Mouse (Mus musculus) hindbrain, embryonic 15.5 days (tissue): ENCODE results near the gene Irx4. TPM values are rescaled to one million over a fixed set of nuclear protein-coding genes. Genes with fewer than 3 reads are reported as not detected.

Source experiments
- ATAC-seq: fragments of 200-750 bp; cut with Nextera tagmentation; 2 replicates; pipeline ENCODE4 v1.8.0; 2017; ENCODE audit warnings: low read depth, moderate number of reproducible peaks, moderate TSS enrichment; ENCODE audit not compliant: low FRiP score
- H3K27ac ChIP-seq: fragments of 300-500 bp; sonication (generic); replicated peaks from 2 replicates; pipeline ENCODE4 v1.5.1; 2015; ENCODE audit warnings: mild to moderate bottlenecking, inconsistent platforms
- H3K27me3 ChIP-seq: fragments of 300-500 bp; sonication (generic); 2 replicates; pipeline ENCODE4 v1.6.1; 2015; ENCODE audit warnings: control low read depth, inconsistent platforms
- H3K36me3 ChIP-seq: fragments of 300-500 bp; sonication (generic); 2 replicates; pipeline ENCODE4 v1.6.1; 2015; ENCODE audit warnings: control low read depth, inconsistent platforms
- H3K4me1 ChIP-seq: fragments of 300-500 bp; sonication (generic); replicated peaks from 2 replicates; pipeline ENCODE4 v1.6.1; 2015; ENCODE audit warnings: control low read depth, inconsistent platforms
- H3K4me2 ChIP-seq: fragments of 300-500 bp; sonication (generic); 2 replicates; pipeline ENCODE4 v1.6.1; 2015; ENCODE audit warnings: moderate library complexity, mild to moderate bottlenecking, inconsistent platforms
- H3K4me3 ChIP-seq: fragments of 300-500 bp; sonication (generic); 2 replicates; pipeline ENCODE4 v1.5.1; 2015; ENCODE audit warnings: mild to moderate bottlenecking, inconsistent platforms
- H3K9ac ChIP-seq: fragments of 300-500 bp; sonication (generic); 2 replicates; pipeline ENCODE4 v1.6.1; 2015; ENCODE audit warnings: inconsistent platforms
- H3K9me3 ChIP-seq: fragments of 300-500 bp; sonication (generic); 2 replicates; pipeline ENCODE4 v1.6.1; 2016; ENCODE audit warnings: control low read depth, inconsistent platforms
- WGBS: fragments of 180-500 bp; shearing (Covaris S2); methylation state at CpG from one replicate; pipeline ENCODE4 v1.1.7; 2015; 5-methylcytosine and 5-hydroxymethylcytosine counted together
- polyA plus RNA-seq: library from polyadenylated mRNA; unstranded; fragments of >200 nt; fragmentation: Nextera tagmentation; extraction: Ambion mirVana; gene quantifications from 2 replicates; pipeline ENCODE4 v1.2.1, GENCODE M21; 2015

Gene Irx4
- polyA plus RNA-seq, 1 experiment from 2014 or later = 5.7 TPM

GRCm38 (mm10) chr13:73271336-73272242, 11.3 kb downstream of the Irx4 start:
- no peaks in the 10 kb centered on the region for H3K36me3 ChIP-seq
- peak overlapping the region; percentile 64 for H3K4me2 ChIP-seq
- peak overlapping the region; percentile 28 for H3K4me3 ChIP-seq
- no peaks in the 10 kb centered on the region for H3K9me3 ChIP-seq
- WGBS = under 1% methylated on average over 53 of the region's 53 CpGs
- H3K9ac ChIP-seq = no peak overlapping the region
- no peak overlapping the region for H3K27ac ChIP-seq
- peaks cover 78% of the 10 kb centered on the region for H3K27me3 ChIP-seq
- 0 out of 2 replicates have a peak, but pooled peaks have one; percentile 20 for ATAC-seq
- H3K4me1 ChIP-seq = peaks cover 27% of the 10 kb centered on the region

GRCm38 (mm10) chr13:73272794-73273282, 12.6 kb downstream of the Irx4 start:
- ATAC-seq = no peak
- peaks cover 67% of the 10 kb centered on the region for H3K27me3 ChIP-seq
- H3K4me3 ChIP-seq = no peak overlapping the region
- peaks cover 27% of the 10 kb centered on the region for H3K4me1 ChIP-seq
- no peaks in the 10 kb centered on the region for H3K9me3 ChIP-seq
- H3K4me2 ChIP-seq = no peak overlapping the region
- no peak overlapping the region for H3K27ac ChIP-seq
- no peaks in the 10 kb centered on the region for H3K36me3 ChIP-seq
- no peak overlapping the region for H3K9ac ChIP-seq

- H3K27ac ChIP-seq = no peak overlapping the region
- peaks cover 63% of the 10 kb centered on the region for H3K27me3 ChIP-seq
- H3K4me3 ChIP-seq = no peak overlapping the region
- no peak overlapping the region for H3K4me2 ChIP-seq
- no peak for ATAC-seq
- WGBS = 69% methylated on average over 1 of the region's 1 CpGs
- H3K9me3 ChIP-seq = no peaks in the 10 kb centered on the region
- H3K9ac ChIP-seq = no peak overlapping the region
- peaks cover 23% of the 10 kb centered on the region for H3K4me1 ChIP-seq
- no peaks in the 10 kb centered on the region for H3K36me3 ChIP-seq
These were observed 13.3 kb downstream of the Irx4 start for GRCm38 (mm10) chr13:73273536-73273935.

- Histone ChIP-seq H3K9ac (no peak overlapping the region), H3K4me2 (no peak overlapping the region), H3K4me3 (no peak overlapping the region), H3K27me3 (peaks cover 29% of the 10 kb centered on the region), H3K36me3 (no peaks in the 10 kb centered on the region), H3K27ac (no peak overlapping the region), H3K9me3 (no peaks in the 10 kb centered on the region), H3K4me1 (peaks cover under 1% of the 10 kb centered on the region)
- no peak for ATAC-seq
- 89% methylated on average over 6 of the region's 6 CpGs for WGBS
These were observed 17.1 kb downstream of the Irx4 start for GRCm38 (mm10) chr13:73277361-73277760.

GRCm38 (mm10) chr13:73277797-73278196, 17.5 kb downstream of the Irx4 start:
- no peaks in the 10 kb centered on the region for H3K36me3 ChIP-seq
- no peaks in the 10 kb centered on the region for H3K4me1 ChIP-seq
- H3K4me2 ChIP-seq = no peak overlapping the region
- H3K27ac ChIP-seq = no peak overlapping the region
- H3K9ac ChIP-seq = no peak overlapping the region
- WGBS = 70% methylated on average over 1 of the region's 1 CpGs
- peaks cover 24% of the 10 kb centered on the region for H3K27me3 ChIP-seq
- H3K9me3 ChIP-seq = no peaks in the 10 kb centered on the region
- no peak overlapping the region for H3K4me3 ChIP-seq
- no peak for ATAC-seq

- WGBS = 93% methylated on average over 1 of the region's 1 CpGs
- no peaks in the 10 kb centered on the region for H3K4me1 ChIP-seq
- peaks cover 10% of the 10 kb centered on the region for H3K27me3 ChIP-seq
These were observed 18.9 kb downstream of the Irx4 start for GRCm38 (mm10) chr13:73279196-73279595.

GRCm38 (mm10) chr13:73282407-73282806, 22.1 kb downstream of the Irx4 start:
- H3K9ac ChIP-seq = no peak overlapping the region
- H3K36me3 ChIP-seq = no peaks in the 10 kb centered on the region
- H3K9me3 ChIP-seq = no peaks in the 10 kb centered on the region
- H3K4me3 ChIP-seq = no peak overlapping the region
- H3K4me2 ChIP-seq = no peak overlapping the region
- WGBS = 90% methylated on average over 2 of the region's 2 CpGs
- no peak for ATAC-seq
- H3K27me3 ChIP-seq = peaks cover 4% of the 10 kb centered on the region; the same call in 1 of the 2 replicates
- no peaks in the 10 kb centered on the region for H3K4me1 ChIP-seq
- H3K27ac ChIP-seq = no peak overlapping the region

More at GRCm38 (mm10) chr13:73279196-73279595, 18.9 kb downstream of the Irx4 start:
- ATAC-seq = no peak
- no peaks in the 10 kb centered on the region for H3K9me3 ChIP-seq
- H3K4me2 ChIP-seq = no peak overlapping the region
- H3K36me3 ChIP-seq = no peaks in the 10 kb centered on the region
- no peak overlapping the region for H3K4me3 ChIP-seq
- no peak overlapping the region for H3K9ac ChIP-seq
- no peak overlapping the region for H3K27ac ChIP-seq

GRCm38 (mm10) chr13:73283534-73283933, 23.3 kb downstream of the Irx4 start:
- ATAC-seq = no peak
- Histone ChIP-seq H3K9ac (no peak overlapping the region), H3K27me3 (no peaks in the 10 kb centered on the region; the same call in 1 of the 2 replicates), H3K9me3 (no peaks in the 10 kb centered on the region), H3K4me3 (no peak overlapping the region), H3K36me3 (no peaks in the 10 kb centered on the region), H3K4me1 (no peaks in the 10 kb centered on the region), H3K27ac (no peak overlapping the region), H3K4me2 (no peak overlapping the region)
- WGBS = 95% methylated on average over 1 of the region's 1 CpGs

GRCm38 (mm10) chr13:73290206-73290605, 29.9 kb downstream of the Irx4 start:
- Histone ChIP-seq H3K4me3 (no peak overlapping the region), H3K9ac (no peak overlapping the region), H3K4me1 (no peaks in the 10 kb centered on the region), H3K27me3 (no peaks in the 10 kb centered on the region), H3K36me3 (no peaks in the 10 kb centered on the region), H3K27ac (no peak overlapping the region), H3K4me2 (no peak overlapping the region), H3K9me3 (no peaks in the 10 kb centered on the region)
- WGBS = 91% methylated on average over 6 of the region's 6 CpGs
- no peak for ATAC-seq

- H3K9ac ChIP-seq = no peak overlapping the region
- no peak overlapping the region for H3K4me3 ChIP-seq
- WGBS = 65% methylated on average over 2 of the region's 2 CpGs
- no peaks in the 10 kb centered on the region for H3K27me3 ChIP-seq
- H3K27ac ChIP-seq = no peak overlapping the region
- ATAC-seq = no peak
- no peak overlapping the region for H3K4me2 ChIP-seq
- no peaks in the 10 kb centered on the region for H3K36me3 ChIP-seq
- H3K9me3 ChIP-seq = no peaks in the 10 kb centered on the region
- no peaks in the 10 kb centered on the region for H3K4me1 ChIP-seq
These were observed 30.8 kb downstream of the Irx4 start for GRCm38 (mm10) chr13:73291102-73291501.

GRCm38 (mm10) chr13:73298717-73299116, 38.4 kb downstream of the Irx4 start:
- H3K27ac ChIP-seq = no peak overlapping the region
- H3K4me2 ChIP-seq = no peak overlapping the region
- H3K27me3 ChIP-seq = no peaks in the 10 kb centered on the region
- no peak overlapping the region for H3K4me3 ChIP-seq
- no peaks in the 10 kb centered on the region for H3K9me3 ChIP-seq
- 77% methylated on average over 4 of the region's 4 CpGs for WGBS
- no peaks in the 10 kb centered on the region for H3K36me3 ChIP-seq
- H3K4me1 ChIP-seq = no peaks in the 10 kb centered on the region
- no peak overlapping the region for H3K9ac ChIP-seq
- ATAC-seq = no peak

GRCm38 (mm10) chr13:73299322-73299721, 39.0 kb downstream of the Irx4 start:
- no peak for ATAC-seq
- no peaks in the 10 kb centered on the region for H3K9me3 ChIP-seq
- no peaks in the 10 kb centered on the region for H3K36me3 ChIP-seq
- no peak overlapping the region for H3K4me3 ChIP-seq
- H3K9ac ChIP-seq = no peak overlapping the region
- 81% methylated on average over 5 of the region's 5 CpGs for WGBS
- no peak overlapping the region for H3K27ac ChIP-seq
- no peaks in the 10 kb centered on the region for H3K4me1 ChIP-seq
- H3K27me3 ChIP-seq = no peaks in the 10 kb centered on the region
- H3K4me2 ChIP-seq = no peak overlapping the region
